Mouse (Mus musculus) ZHBTc4 (cell line): ENCODE measurements at regions not wholly inside any gene's neighbourhood (a gene's known extent, or its start where the extent isn't known, plus 50 kb on each side); places are given as distances from the start of the nearest gene placed in this dataset.
"Not testable (repeated sequence)": the region's sequence is repeated elsewhere in the genome, so short reads cannot be mapped to it uniquely, and the experiment has no call there.

Experiments used
- DNase-seq: peaks from one replicate; pipeline ENCODE4 v3.0.0-alpha.2; 2011; ENCODE audit warnings: low read depth, low spot score

DNA sequence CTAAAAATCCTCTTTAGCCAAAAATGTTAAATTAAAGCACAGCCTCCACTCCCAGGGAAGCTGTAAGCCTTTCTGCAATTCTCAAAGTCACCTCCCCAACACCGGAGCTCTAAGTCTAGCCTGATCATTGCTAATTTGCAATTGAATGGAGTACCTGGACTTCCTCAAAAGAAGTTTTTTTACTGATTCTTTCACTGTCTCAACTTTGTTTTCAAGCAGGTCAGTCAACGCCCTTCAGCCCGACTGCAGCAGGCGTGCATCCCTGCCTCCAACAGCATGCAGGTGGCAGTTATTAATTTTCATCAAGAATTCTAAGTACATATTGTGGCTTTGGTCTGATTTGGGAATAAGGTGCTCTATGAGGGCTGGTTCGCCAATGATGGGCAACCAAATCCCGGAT is 589.0 kb upstream of the Cadm2 start:
- peak; percentile 22 for DNase-seq

DNA sequence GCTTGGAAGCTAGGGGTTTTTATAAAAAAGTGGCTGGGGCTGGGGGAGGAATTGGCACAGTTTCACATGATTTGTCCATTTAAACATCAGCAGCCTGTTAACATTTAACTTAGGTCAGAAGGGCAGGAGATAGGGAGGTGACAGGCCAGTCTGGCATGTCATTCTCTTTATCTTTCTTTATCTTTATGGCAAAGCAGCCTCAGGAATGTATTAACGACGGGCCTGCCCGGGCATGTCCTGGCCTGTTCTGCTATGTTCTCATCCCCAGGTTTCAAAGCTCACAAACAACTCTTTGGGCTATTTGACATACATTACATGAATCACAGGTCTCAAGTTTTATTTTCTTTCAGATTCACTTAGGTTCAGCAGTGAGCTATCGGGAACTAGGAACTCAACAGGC is 584.2 kb upstream of the Cadm2 start:
- not testable (repeated sequence) for DNase-seq

DNA sequence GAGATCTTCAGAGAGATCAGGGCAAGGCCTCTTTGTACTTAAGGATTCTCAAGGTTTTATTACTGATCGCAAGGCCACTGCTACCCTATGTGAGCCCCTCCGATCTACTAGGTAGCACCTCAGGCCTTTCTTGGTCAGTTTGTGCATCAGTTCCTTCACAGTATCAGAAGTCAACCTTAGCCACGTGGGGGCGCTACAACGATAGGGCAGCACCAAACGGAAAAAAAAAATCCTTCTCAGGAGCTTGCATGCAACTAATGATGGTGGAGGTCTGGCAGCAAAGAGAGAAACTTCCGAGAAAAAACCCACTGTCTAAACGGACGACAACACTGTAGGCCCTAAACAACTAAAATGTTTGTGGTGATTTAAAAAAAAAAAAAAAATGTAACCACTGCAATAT is 543.9 kb upstream of the Cadm2 start:
- DNase-seq, result peak; percentile 60

DNA sequence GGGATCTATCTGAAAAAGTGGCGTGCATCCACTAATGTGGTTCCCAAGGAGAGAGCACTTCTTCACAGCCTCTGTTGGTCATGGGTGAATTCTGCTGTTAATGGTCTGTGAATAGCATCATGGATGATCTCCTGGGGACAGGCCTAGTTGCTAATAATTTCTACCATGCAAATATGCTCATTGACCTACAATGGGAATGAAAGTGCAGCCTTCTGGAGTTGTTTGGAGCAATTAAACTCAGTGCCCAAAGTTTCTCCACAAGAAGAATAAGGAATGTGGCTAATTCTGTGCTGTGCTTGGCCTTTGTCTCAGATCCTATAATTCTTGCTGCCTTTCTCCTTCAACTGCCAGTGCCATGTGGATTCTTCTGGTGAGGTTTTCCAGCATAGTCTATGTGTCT is 532.8 kb upstream of the Cadm2 start:
- no peak for DNase-seq
